Mouse (Mus musculus): Measurements from ENCODE around the gene Vegfb. TPM values are rescaled to one million over a fixed set of nuclear protein-coding genes. Genes with fewer than 3 reads are reported as not detected.
A peak's percentile ranks its signal among the peaks of the same experiment; 100 is the strongest.
"Not testable (repeated sequence)": the region's sequence is repeated elsewhere in the genome, so short reads cannot be mapped to it uniquely, and the experiment has no call there.

Gene Vegfb
- total RNA-seq, 2 experiments from 2014 or later: 83.2 to 85.2 TPM

DNA sequence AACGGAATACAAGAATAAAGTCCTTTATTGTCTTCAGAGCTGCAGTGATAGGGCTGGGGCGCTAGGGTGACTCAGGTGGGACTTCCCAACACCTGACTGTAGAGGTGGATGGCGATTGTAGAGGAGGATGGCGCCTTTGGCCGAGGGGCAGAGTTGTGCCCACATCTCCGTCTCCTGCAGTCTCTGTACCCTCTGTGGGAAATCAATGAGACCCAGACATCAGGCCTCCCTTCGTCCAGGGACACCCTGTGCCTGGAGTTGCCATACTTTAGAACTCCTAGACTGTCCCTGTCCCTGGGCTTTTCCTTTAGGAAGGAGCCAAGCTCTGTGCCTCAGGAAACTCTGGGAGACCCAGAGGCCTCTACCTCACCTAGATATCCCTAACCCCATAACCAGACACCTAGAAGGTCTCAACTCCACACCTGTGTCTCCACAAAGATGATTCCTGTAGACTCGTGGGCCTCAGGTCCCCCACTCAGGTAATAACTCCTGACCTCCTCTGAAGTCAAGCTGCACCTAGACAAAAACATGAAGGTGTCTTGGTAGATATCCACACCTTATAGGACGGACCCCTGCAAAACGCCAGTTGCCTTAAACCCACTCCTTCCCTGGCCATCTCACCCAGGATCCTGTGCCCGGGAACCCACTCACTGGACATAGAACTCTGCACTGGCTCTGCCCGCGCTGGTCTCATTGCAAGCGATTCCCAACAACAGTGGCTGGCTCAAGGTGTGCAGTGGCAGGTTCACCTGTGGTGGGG lies 5.7 kb upstream of the Vegfb start:
- no peak for DNase-seq (ENCODE audit: extremely low spot score in 1 of 2, low spot score in 1 of 2)

DNA sequence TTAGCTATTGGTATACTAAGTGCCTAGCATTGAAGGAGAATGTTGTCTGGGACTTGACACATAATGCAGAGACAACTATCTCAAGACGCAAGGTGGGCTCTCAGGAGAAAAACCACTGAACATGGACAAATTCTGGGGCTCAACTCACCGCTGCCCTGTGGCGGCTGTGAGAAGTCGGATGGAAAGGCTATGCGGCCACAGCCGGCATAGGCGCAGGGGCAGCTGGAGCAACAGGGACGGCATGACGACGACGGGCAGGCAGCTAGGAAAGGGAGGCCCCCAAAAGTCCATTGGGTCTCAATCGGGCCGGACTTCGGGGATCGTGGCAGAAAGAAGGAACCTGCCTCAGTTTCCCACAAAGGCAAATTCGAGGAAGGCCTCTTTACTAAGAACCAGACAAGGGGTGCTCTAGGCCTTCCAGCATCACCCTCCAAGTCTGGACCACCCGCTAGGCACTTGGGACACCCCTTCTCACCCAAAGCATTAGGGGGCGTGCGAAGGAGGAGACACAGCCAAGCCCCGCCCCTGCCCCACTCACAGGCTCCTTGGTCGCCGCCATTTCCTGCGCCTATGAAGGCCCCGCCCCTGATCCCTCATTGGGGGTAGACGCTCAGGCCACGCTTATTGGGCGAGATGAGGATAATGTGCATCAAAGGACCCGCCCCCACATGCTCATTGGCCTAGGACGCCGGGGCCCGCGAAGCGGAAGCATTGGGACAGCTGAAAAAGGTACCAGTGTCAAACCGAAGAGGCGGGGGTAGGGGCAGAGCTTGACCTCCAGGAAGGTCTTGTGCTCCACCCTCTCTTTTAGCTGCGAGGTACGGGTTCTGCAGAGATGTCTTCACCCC lies 4.8 kb upstream of the Vegfb start, which contains the start of gene Dnajc4:
Gene Dnajc4, minus strand, starts transcription at position 562 of the 848 bp plus-strand sequence.
- DNase-seq (ENCODE audit: extremely low spot score in 1 of 2, low spot score in 1 of 2): peak; percentile 77 to 86

DNA sequence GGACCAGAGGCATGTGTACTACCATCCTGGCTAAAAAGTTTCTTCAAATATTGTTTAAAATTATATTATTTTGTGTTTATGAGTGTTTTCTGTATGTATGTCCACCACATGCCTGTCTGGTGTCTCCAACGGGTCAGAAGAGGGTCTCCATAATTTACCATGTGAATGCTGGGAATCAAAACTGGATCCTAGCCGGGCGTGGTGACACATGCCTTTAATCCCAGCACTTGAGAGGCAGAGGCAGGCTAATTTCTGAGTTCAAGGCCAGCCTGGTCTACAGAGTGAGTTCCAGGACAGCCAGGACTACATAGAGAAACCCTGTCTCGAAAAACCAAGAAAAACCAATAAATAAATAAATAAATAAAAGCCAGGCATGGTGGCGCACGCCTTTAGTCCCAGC lies 3.7 kb upstream of the Vegfb start:
- DNase-seq (ENCODE audit: extremely low spot score in 1 of 2, low spot score in 1 of 2): not testable (repeated sequence)

DNA sequence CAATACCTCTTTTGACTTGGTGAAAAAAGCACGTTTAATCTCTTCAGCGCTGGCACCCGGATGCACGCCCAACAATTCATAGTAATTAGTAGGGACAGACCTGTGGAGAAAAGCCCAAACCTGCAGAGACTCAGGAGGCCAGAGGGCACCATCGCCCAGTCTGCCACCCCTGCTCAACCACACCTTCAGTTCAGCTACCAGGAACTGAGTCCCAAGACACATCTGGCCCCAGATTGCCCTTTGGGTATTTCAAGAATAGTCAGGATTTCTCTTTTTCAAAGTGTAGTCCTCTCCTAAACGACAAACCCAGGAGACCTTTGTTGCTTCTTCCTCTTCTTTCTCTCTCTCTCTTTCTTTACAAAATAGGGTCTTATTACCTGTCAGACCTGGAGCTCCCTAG lies 3.3 kb upstream of the Vegfb start:
- DNase-seq (ENCODE audit: extremely low spot score in 1 of 2, low spot score in 1 of 2): no peak

DNA sequence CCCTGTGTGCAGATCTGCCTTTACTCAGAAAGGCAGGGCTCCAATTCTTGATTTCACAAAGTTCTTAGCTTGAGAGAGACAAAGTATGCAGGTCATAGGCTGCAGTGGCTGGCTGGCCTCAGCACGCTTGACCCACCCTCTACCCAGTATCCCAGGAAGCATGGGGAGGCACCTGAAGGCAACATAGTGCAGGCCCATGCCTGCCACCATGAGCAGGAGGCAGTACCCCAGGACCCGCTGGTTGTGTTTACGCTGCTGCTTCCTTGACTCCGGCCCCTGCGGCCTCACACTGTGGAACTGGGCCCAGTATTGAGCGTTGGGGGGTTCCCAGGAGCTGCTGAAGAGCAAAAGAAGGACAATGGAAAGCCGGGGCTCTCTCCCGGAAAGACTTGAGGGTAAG lies 1.8 kb upstream of the Vegfb start:
- no peak for DNase-seq (ENCODE audit: extremely low spot score in 1 of 2, low spot score in 1 of 2)

DNA sequence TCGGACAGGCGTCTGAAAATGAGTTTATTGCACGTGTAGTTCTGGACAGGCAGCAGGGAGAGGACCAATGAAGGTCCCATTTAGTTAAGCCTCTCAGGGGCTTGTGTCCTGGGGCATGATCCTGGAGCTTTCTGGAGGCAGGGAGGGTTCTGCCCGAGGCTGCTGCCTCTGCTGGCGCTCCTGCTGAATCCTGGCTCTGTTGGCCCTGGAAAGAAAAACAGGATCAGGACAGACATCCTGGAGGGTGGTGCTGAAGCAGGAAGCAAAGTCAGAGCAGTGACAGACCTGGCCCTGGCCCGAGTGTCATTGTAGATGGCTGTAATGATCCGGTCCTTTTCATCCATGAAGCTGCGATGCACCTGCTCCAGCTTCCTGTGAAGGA lies 444 bp upstream of the Vegfb start:
- no peak for DNase-seq (ENCODE audit: extremely low spot score in 1 of 2, low spot score in 1 of 2)

DNA sequence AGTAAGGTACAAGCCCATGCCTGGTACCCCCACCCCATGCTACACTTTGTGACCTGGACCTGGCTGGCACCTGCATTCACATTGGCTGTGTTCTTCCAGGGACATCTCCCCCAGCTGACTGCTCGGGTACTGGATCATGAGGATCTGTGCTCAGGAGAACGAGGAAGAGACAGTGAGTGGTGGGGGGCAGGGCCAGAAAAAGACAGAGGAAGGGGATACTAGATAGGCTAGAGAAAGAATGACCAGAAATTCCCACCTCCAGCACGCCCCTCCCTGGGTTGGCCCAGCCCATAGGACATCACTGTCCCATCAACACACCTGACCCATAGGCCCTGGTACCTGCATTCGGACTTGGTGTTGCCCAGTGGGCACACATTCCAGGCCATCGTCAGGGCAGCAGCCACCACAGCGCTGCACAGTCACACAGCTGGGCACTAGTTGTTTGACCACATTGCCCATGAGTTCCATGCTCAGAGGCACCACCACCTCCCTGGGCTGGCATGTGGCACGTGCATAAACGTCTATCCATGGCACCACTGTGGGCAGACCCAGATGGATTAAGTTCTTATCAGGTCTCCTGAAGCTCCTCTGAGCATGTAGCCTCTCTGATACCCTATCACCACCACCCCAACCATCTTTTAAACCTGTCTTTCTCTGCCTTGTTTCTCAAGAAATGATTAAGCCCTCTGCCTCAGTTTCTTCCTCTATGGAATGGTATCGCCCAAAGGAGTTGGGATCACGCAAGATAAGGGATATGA lies 1.3 kb downstream of the Vegfb start:
- no peak for DNase-seq (ENCODE audit: extremely low spot score in 1 of 2, low spot score in 1 of 2)

DNA sequence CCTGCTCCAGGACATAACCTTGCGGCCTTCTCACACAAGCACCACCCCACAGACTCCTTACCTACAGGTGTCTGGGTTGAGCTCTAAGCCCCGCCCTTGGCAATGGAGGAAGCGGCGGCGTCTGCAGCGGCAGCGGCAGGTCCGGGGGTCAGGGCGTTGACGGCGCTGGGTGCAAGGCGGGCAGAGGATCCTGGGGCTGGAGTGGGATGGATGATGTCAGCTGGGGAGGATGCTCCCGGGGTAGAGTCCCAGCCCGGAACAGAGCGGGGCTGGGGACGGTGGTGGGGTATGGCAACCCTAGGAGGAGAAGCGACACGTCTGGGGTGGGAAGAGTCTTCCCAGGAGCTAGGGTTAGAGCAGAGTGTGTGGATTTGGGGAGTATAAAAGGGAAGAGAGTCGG lies 2.2 kb downstream of the Vegfb start:
- DNase-seq (ENCODE audit: extremely low spot score in 1 of 2, low spot score in 1 of 2): no peak

GRCm38 (mm10) chr19:6983621-6984020 lies 3.8 kb downstream of the Vegfb start:
- DNase-seq (ENCODE audit: extremely low spot score in 1 of 2, low spot score in 1 of 2): no peak

DNA sequence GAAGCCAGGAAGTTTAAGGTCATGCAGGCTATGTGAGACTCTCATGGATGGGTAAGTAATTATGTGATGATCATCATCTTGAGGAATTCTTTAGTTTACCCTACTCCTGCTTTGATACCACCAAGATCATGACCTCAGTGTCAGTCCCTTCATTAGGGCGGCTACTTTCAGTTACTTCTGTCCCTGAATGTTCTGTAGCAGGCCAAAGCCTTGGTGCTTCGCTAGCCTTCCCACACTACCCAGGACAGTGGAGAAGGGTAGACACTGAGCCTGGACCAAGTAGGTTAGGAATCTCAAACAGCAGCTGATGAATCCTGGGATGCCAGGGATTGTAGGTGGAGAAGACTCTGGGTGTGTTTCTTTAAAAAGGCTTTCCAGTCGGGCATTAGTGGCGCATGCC lies 6.0 kb downstream of the Vegfb start:
- no peak for DNase-seq (ENCODE audit: extremely low spot score in 1 of 2, low spot score in 1 of 2)

DNA sequence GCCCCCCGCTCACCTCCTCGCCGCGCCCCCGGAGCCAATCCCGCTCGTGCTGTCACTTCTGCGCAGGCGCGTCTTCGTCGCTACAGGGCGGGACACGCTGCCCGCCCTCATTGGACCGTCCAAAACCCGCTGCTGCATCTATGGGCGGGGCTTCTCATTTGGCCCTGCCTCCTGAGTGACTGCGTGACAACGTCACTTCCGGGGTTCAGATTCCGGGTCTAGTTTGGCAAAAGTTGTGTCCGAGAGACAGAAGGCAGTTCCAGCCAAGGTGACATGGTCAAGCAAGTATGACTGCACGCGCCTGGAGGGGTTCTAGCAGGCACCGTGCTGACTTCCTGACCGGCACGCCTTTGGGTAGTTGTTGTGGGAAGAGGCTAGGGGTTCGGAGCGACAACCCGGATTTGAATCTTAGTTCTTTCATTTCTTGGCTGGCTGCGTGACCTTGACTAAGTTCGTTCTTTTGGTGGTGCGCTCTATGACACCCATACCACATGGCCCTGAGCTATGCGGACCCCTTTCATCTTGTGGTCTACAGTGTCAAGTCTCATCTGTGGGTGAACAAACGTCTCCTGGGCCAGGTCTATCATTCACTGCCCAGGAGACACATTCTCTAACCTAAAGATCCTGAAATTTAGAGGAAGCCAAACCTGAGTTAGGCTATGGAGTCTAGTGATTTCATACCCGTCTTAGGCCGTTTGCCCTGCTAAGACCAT lies 6.9 kb downstream of the Vegfb start, which contains the start of gene Fkbp2:
Gene Fkbp2, minus strand, starts transcription at position 121 of the 713 bp plus-strand sequence.
- DNase-seq (ENCODE audit: extremely low spot score in 1 of 2, low spot score in 1 of 2): peak; percentile 92 to 99

DNA sequence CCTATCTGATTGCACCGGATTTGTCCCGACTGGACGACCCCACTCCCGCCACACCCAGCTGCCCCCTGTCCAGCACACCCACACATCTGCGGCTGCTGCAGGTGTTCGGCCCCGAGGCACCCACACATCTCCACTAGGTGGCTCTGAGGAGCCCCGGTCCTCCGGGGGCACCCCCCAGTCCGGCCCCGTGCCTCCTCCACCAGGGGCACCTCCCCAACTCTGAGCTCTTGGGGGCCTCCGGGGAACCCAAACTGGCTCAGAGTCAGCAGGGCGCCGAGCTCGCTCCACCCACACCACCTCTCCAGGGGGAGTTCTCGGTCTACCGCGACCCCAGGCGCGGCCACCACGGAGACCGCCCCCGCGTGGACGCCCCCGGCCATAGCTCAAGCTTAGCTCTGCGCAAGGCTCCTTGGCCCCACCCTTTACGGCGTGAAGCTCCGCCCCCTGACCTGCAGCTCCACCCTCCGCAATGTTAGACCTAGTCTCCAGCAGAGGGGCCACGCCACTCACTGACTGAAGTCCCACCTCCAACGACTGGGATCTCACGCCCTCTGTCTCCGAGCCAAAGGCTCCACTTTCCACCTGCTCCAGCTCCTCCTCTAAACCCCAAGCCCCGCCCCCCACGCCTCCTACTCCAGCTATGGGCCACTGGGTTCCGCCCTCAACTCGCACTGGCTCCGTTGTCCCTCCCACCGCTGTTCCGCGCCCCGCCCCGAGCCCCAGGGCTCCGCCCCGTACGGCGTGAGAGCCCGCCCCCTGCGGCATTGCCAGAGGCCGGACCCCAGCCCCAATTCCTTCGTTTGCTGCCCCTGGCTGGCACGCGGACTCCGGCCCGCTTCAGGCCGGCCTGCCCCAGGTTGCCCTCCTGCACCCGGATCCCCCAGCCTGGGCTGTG lies 7.7 kb downstream of the Vegfb start:
- DNase-seq (ENCODE audit: extremely low spot score in 1 of 2, low spot score in 1 of 2): peak; percentile 97 to 100

GRCm38 (mm10) chr19:6979001-6979479 lies 8.4 kb downstream of the Vegfb start:
- DNase-seq (ENCODE audit: extremely low spot score in 1 of 2, low spot score in 1 of 2): no peak

GRCm38 (mm10) chr19:6978639-6978974 lies 8.8 kb downstream of the Vegfb start:
- no peak for DNase-seq (ENCODE audit: extremely low spot score in 1 of 2, low spot score in 1 of 2)

GRCm38 (mm10) chr19:6977759-6978638 lies 9.5 kb downstream of the Vegfb start:
- no peak for DNase-seq (ENCODE audit: extremely low spot score in 1 of 2, low spot score in 1 of 2)

GRCm38 (mm10) chr19:6975537-6976521 lies 11.6 kb downstream of the Vegfb start, which contains the start of gene Plcb3:
Gene Plcb3 (minus strand): TSS chr19:6976470.
- DNase-seq (ENCODE audit: extremely low spot score in 1 of 2, low spot score in 1 of 2): peak in 1 of 2 experiments; percentile 41

All from layer of hippocampus, postnatal 25 days (tissue).